Mouse (Mus musculus): Measurements from ENCODE around the gene Cxadr. TPM values are rescaled to one million over a fixed set of nuclear protein-coding genes. Genes with fewer than 3 reads are reported as not detected.

The Cxadr gene
- polyA plus RNA-seq, 1 experiment from 2014 or later, result 131 TPM

GRCm38 (mm10) chr16:78309258-78309657 lies 8.0 kb downstream of the Cxadr start:
- 90% methylated on average over 6 of the region's 6 CpGs for WGBS
- no peak overlapping the region for H3K4me3 ChIP-seq (replicated peaks)
- H3K36me3 ChIP-seq, result no peaks in the 10 kb centered on the region
- H3K27me3 ChIP-seq (replicated peaks), result no peaks in the 10 kb centered on the region
- H3K4me1 ChIP-seq, result peaks cover 37% of the 10 kb centered on the region
- H3K9ac ChIP-seq (replicated peaks), result no peak overlapping the region
- H3K9me3 ChIP-seq (replicated peaks), result no peaks in the 10 kb centered on the region
- no peak overlapping the region for H3K27ac ChIP-seq (replicated peaks)
- H3K4me2 ChIP-seq, result no peak overlapping the region
- no peak for ATAC-seq (ENCODE audit: low FRiP score)

GRCm38 (mm10) chr16:78313135-78313887 lies 12.0 kb downstream of the Cxadr start:
- Histone ChIP-seq H3K4me2 (peak overlapping the region; percentile 41), H3K4me1 (peaks cover 33% of the 10 kb centered on the region), H3K27me3 (replicated peaks) (no peaks in the 10 kb centered on the region), H3K36me3 (no peaks in the 10 kb centered on the region), H3K27ac (replicated peaks) (peak overlapping the region; percentile 58), H3K9ac (replicated peaks) (no peak overlapping the region), H3K9me3 (replicated peaks) (no peaks in the 10 kb centered on the region), H3K4me3 (replicated peaks) (no peak overlapping the region)
- ATAC-seq (ENCODE audit: low FRiP score), result peak; percentile 26; the same call in 1 of the 2 replicates
- 19% methylated on average over 16 of the region's 16 CpGs for WGBS

DNA sequence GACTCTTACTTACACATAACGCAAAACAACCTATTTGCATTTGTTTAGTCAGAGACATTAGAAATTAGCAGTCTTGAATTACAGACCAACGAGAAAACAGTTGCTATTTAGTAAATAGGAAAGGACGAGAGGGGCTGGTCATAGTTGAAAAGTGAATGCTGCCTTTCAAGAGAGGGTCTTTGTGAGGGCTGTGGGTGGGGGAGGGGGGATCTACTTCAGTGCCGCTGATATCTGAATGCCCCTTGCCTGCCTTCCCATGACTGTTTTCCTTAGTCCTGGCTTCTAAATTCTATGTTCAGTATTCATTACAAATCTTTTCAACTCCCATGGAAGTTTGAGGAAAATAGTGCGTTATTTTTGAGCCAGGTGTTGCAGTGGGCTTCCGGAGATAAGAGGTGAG lies 12.7 kb downstream of the Cxadr start:
- H3K27ac ChIP-seq (replicated peaks), result no peak overlapping the region
- no peak for ATAC-seq (ENCODE audit: low FRiP score)
- no peaks in the 10 kb centered on the region for H3K9me3 ChIP-seq (replicated peaks)
- no peaks in the 10 kb centered on the region for H3K36me3 ChIP-seq
- H3K4me2 ChIP-seq, result peak overlapping the region; percentile 41
- H3K4me1 ChIP-seq, result peaks cover 38% of the 10 kb centered on the region
- H3K4me3 ChIP-seq (replicated peaks), result no peak overlapping the region
- no peak overlapping the region for H3K9ac ChIP-seq (replicated peaks)
- H3K27me3 ChIP-seq (replicated peaks), result no peaks in the 10 kb centered on the region
- WGBS, result 34% methylated on average over 6 of the region's 6 CpGs

DNA sequence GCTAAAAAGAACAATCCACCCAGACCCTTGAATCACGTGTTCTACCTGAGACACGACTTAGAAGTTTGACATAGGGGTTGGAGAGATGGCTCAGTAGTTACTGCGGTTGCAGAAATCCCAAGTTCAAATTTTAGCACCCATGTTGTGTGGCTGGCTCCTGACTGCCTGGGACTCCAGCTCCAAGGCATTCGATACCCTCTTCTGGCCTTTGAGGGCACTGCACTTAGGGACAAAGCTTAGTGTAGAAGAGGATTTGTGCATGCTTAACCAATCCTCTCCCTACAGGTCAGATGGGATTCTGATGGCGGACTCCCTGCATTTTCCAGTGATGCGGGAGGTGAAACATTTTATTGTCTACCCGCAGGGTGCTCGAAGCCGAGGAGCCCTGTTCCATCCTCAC lies 15.6 kb downstream of the Cxadr start:
- no peak overlapping the region for H3K4me3 ChIP-seq (replicated peaks)
- H3K9me3 ChIP-seq (replicated peaks), result no peaks in the 10 kb centered on the region
- 85% methylated on average over 9 of the region's 9 CpGs for whole genome bisulfite sequencing
- H3K9ac ChIP-seq (replicated peaks), result no peak overlapping the region
- no peak overlapping the region for H3K27ac ChIP-seq (replicated peaks)
- H3K27me3 ChIP-seq (replicated peaks), result no peaks in the 10 kb centered on the region
- no peak overlapping the region for H3K4me2 ChIP-seq
- H3K36me3 ChIP-seq, result no peaks in the 10 kb centered on the region
- no peak for ATAC-seq (ENCODE audit: low FRiP score)
- peaks cover 49% of the 10 kb centered on the region for H3K4me1 ChIP-seq

DNA sequence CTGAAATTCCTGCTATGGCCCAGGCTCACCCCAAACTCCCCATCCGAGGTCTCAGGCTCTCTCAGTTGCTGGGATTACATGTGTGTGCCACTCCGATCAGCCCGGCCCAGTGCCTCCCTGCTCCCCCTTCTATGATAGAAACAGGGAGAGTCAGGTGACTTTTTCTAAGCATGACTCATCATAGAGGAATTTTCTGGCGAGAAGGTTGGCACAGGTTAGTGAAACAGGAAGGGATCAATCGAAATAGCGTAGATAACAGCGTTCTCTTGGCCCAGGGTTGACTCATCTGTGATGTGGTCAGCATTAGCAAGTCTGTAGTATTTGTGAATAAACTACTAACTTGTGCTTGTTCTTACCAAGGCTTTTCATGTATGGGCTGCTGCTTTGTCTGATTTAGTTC lies 16.7 kb downstream of the Cxadr start:
- 88% methylated on average over 7 of the region's 7 CpGs for WGBS
- Histone ChIP-seq H3K4me1 (peaks cover 54% of the 10 kb centered on the region), H3K9ac (replicated peaks) (no peak overlapping the region), H3K4me2 (no peak overlapping the region), H3K27me3 (replicated peaks) (no peaks in the 10 kb centered on the region), H3K4me3 (replicated peaks) (no peak overlapping the region), H3K27ac (replicated peaks) (no peak overlapping the region), H3K9me3 (replicated peaks) (no peaks in the 10 kb centered on the region), H3K36me3 (no peaks in the 10 kb centered on the region)
- no peak for ATAC-seq (ENCODE audit: low FRiP score)

GRCm38 (mm10) chr16:78319711-78320110 lies 18.4 kb downstream of the Cxadr start:
- H3K36me3 ChIP-seq, result no peaks in the 10 kb centered on the region
- H3K4me1 ChIP-seq, result peaks cover 42% of the 10 kb centered on the region
- no peak overlapping the region for H3K9ac ChIP-seq (replicated peaks)
- 81% methylated on average over 7 of the region's 7 CpGs for WGBS
- H3K9me3 ChIP-seq (replicated peaks), result no peaks in the 10 kb centered on the region
- no peak for ATAC-seq (ENCODE audit: low FRiP score)
- H3K4me3 ChIP-seq (replicated peaks), result no peak overlapping the region
- H3K4me2 ChIP-seq, result no peak overlapping the region
- no peak overlapping the region for H3K27ac ChIP-seq (replicated peaks)
- no peaks in the 10 kb centered on the region for H3K27me3 ChIP-seq (replicated peaks)

DNA sequence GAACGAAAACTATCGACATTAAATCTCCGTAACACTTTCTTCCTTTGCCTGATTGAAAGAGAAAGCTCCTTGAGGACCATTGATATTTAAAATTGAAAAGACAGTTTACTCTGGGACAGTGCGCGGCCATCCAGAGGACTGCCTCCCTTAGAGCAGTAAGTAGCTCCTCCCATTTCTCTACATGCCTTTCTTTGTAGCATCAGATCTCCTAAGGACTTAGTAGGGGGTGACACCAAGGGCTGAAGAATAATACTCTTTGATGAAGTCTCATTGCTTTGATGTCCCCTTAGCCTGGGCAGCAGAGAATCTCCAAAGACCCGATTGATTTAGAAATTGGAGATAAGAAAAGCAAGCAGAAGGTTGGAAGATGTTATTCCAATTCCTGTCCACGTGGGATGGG lies 20.3 kb downstream of the Cxadr start:
- Histone ChIP-seq H3K4me3 (replicated peaks) (no peak overlapping the region), H3K27ac (replicated peaks) (peak overlapping the region; percentile 30; the same call in 1 of the 2 replicates), H3K9ac (replicated peaks) (no peak overlapping the region), H3K4me1 (peaks cover 39% of the 10 kb centered on the region), H3K27me3 (replicated peaks) (no peaks in the 10 kb centered on the region), H3K36me3 (peaks cover 4% of the 10 kb centered on the region; the same call in 1 of the 2 replicates), H3K9me3 (replicated peaks) (no peaks in the 10 kb centered on the region), H3K4me2 (peak overlapping the region; percentile 38)
- 8% methylated on average over 7 of the region's 7 CpGs for WGBS
- ATAC-seq (ENCODE audit: low FRiP score), result 0 out of 2 replicates have a peak, but pooled peaks have one; percentile 32

DNA sequence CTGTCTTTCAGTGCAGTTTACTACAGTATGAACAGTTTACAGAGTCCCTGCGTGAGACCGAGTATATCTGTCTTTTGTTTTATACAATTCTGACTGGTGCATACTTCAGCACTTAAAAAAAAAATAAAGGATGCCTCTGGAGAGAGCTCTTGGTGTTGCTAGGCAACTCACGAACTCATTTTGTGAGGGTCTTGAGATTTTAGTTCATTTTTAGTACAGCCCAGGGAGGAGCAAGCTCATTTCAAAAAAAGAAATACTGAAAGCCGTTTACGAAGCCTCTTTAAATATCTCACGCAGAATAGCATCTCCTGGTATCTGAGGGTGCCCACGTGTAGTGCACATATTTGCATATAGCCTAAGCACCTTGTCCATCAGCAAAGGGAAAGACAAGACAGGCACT lies 20.9 kb downstream of the Cxadr start:
- Histone ChIP-seq H3K4me2 (peak overlapping the region; percentile 38), H3K36me3 (peaks cover 8% of the 10 kb centered on the region), H3K4me3 (replicated peaks) (no peak overlapping the region), H3K9me3 (replicated peaks) (no peaks in the 10 kb centered on the region), H3K27ac (replicated peaks) (peak overlapping the region; percentile 39), H3K4me1 (peaks cover 39% of the 10 kb centered on the region), H3K9ac (replicated peaks) (no peak overlapping the region), H3K27me3 (replicated peaks) (no peaks in the 10 kb centered on the region)
- ATAC-seq (ENCODE audit: low FRiP score), result peak; percentile 67
- WGBS, result 13% methylated on average over 7 of the region's 7 CpGs

DNA sequence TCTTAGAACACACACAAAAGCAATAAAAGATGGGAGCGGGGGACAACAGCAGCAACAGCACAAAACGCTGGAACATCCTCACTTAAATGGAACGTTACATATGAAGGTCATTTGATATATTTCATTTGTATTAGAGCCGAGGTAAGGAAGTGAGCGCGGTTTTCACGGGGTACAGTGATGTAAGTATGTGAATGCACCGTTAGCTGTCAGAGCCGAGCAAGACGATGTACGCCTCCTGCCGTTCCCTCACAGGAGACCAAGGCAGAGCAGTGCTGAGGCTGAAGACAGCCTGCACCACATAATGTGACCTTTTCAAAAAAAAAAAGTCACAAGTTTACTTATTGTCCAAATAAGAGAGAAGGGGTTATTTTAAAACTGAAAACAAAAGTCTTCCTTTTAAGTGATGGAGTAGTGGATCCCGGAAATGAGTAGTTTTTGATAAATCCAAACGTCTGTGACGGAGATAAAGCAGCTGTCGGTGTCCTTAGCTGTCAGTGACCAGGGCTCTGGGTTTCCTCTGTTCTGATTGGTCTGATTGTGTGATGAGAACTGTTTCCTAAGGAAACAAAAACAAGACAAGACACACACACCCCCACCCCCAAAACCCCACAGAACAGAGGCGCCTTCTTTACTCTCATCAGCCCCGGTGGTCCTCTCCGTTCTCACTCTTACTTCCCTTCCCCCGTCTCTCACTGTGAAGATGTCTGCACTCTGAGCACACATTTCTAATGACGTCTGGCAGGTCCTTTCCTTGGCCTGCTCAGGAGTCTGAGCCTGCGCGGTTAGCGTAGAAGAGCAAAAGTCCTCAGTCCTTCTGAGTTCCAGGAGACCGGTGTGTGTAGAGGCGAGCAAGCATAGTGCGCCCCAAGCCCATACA lies 24.9 kb downstream of the Cxadr start:
- Histone ChIP-seq H3K27me3 (replicated peaks) (no peaks in the 10 kb centered on the region), H3K4me2 (no peak overlapping the region), H3K4me3 (replicated peaks) (no peak overlapping the region), H3K36me3 (peaks cover 24% of the 10 kb centered on the region), H3K9me3 (replicated peaks) (no peaks in the 10 kb centered on the region), H3K4me1 (peaks cover 22% of the 10 kb centered on the region), H3K27ac (replicated peaks) (no peak overlapping the region), H3K9ac (replicated peaks) (no peak overlapping the region)
- no peak for ATAC-seq (ENCODE audit: low FRiP score)
- 82% methylated on average over 27 of the region's 27 CpGs for WGBS

DNA sequence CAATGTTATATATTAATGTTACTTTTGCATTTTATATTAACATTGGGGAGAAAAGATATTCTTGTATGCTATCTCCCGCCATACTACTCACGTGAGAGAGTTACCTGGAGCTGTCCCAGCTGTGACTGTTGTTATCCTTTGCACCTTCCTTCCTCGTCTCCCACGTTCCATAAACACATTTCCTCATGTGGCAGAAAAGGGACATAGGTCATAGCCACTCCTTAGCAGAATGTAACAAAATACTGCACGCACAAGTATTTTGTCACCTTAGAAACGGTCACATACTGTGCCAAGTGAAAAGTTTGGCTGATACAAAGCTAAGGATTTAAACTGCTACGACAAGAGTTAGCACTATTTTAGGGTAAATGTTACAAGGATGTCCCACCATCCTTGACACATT lies 26.3 kb downstream of the Cxadr start:
- Histone ChIP-seq H3K9me3 (replicated peaks) (no peaks in the 10 kb centered on the region), H3K36me3 (peaks cover 25% of the 10 kb centered on the region), H3K4me2 (no peak overlapping the region), H3K4me1 (peaks cover 10% of the 10 kb centered on the region), H3K9ac (replicated peaks) (no peak overlapping the region), H3K4me3 (replicated peaks) (no peak overlapping the region), H3K27me3 (replicated peaks) (no peaks in the 10 kb centered on the region), H3K27ac (replicated peaks) (no peak overlapping the region)
- 92% methylated on average over 7 of the region's 7 CpGs for WGBS
- ATAC-seq (ENCODE audit: low FRiP score), result no peak

DNA sequence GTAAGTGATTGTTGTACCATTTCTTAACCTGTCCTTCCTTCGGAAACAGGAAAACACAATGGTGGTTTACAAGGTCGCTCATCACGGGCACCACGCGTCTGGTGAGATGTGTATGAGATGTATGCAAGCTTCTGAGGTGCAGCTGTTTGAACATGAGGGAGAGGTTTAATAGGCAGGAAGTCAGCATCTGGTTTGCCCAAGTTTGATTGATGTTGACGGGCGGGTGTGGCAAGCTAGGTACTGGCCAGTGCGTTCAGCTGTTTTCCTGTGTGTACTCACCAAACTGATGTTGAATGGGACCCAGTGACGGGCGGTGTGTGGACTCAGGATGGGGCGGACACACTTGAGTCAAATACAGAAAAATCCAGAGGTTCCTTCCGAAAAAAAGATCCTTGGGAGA lies 26.7 kb downstream of the Cxadr start:
- WGBS, result 96% methylated on average over 12 of the region's 12 CpGs

GRCm38 (mm10) chr16:78337226-78337625 lies 35.9 kb downstream of the Cxadr start:
- Histone ChIP-seq H3K4me2 (no peak overlapping the region), H3K27me3 (replicated peaks) (no peaks in the 10 kb centered on the region), H3K27ac (replicated peaks) (0 out of 2 replicates have a peak overlapping the region, but pooled peaks have one; percentile 34), H3K36me3 (peaks cover 41% of the 10 kb centered on the region), H3K4me1 (peaks cover 6% of the 10 kb centered on the region; the same call in 1 of the 2 replicates), H3K4me3 (replicated peaks) (no peak overlapping the region), H3K9me3 (replicated peaks) (no peaks in the 10 kb centered on the region), H3K9ac (replicated peaks) (no peak overlapping the region)
- WGBS, result 20% methylated on average over 8 of the region's 8 CpGs
- ATAC-seq (ENCODE audit: low FRiP score), result peak; percentile 82

More for the DNA sequence above, 26.7 kb downstream of the Cxadr start:
- peaks cover 29% of the 10 kb centered on the region for H3K36me3 ChIP-seq
- no peaks in the 10 kb centered on the region for H3K27me3 ChIP-seq (replicated peaks)
- no peak overlapping the region for H3K9ac ChIP-seq (replicated peaks)
- H3K9me3 ChIP-seq (replicated peaks), result no peaks in the 10 kb centered on the region
- ATAC-seq (ENCODE audit: low FRiP score), result no peak
- H3K27ac ChIP-seq (replicated peaks), result no peak overlapping the region
- peaks cover 5% of the 10 kb centered on the region; the same call in 1 of the 2 replicates for H3K4me1 ChIP-seq
- no peak overlapping the region for H3K4me3 ChIP-seq (replicated peaks)
- H3K4me2 ChIP-seq, result no peak overlapping the region

Measured in neural tube, embryonic 15.5 days (tissue).